Mouse (Mus musculus): ENCODE data around the gene Ranbp2. TPM values are rescaled to one million over a fixed set of nuclear protein-coding genes. Genes with fewer than 3 reads are reported as not detected.

Ranbp2 gene
- polyA plus RNA-seq, 1 experiment from 2014 or later: 24.5 TPM

DNA sequence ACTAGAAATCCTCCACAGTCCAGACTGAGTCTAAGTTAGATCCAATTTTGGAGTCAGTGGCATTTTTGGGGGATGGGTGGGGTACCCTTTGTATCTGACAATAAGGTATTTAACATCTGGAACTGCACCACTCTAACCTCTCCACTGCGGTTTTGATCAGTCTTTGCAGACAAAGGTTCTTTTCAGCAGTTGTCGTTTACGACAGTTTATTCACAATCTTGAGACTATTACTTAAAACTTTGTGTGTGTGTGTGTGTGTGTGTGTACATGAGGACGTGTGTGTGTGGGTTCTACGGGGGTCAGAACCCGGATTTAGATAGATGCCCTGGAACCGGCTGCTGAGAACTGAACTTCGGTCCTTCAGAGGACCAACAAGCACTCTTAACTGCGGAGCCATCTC lies 870 bp upstream of the Ranbp2 start:
- ATAC-seq (replicated peaks; ENCODE audit: low FRiP score): peak; percentile 1; the same call in 1 of the 2 replicates
- Histone ChIP-seq H3K9ac (peak overlapping the region; percentile 66), H3K4me3 (replicated peaks) (peak overlapping the region; percentile 98), H3K27ac (peak overlapping the region; percentile 98), H3K27me3 (no peaks in the 10 kb centered on the region), H3K4me1 (peaks cover 10% of the 10 kb centered on the region), H3K9me3 (replicated peaks) (no peaks in the 10 kb centered on the region), H3K4me2 (peak overlapping the region; percentile 69), H3K36me3 (no peaks in the 10 kb centered on the region)
- 18% methylated on average over 9 of the region's 9 CpGs for WGBS

DNA sequence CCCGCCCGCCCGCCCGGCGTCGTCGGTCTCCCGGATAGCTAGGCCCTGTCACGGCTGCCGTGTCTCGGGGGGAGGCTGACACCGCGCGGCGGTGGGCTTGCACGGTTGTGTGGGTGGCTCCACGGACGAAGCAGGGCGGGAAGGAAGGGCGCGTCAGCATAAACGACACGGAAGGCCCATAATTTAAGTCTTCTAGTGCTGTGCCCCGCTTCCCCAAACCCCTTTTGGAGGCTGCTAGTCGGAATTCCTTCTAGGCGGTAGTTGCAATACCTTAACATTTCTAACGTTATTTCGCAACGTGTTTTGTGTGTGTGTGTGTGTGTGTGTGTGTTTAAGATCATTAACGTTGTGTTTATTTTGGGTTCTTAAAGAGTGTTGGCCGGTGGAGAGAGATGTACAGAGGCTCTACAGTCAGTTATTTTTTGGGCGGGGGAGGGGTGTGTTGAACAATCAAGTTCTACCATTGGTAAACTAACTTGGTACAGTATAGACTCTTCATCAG lies 611 bp downstream of the Ranbp2 start:
- Histone ChIP-seq H3K4me1 (peaks cover 10% of the 10 kb centered on the region), H3K27me3 (no peaks in the 10 kb centered on the region), H3K27ac (peak overlapping the region; percentile 98), H3K36me3 (peaks cover 3% of the 10 kb centered on the region; the same call in 1 of the 2 replicates), H3K4me3 (replicated peaks) (peak overlapping the region; percentile 98), H3K9me3 (replicated peaks) (no peaks in the 10 kb centered on the region), H3K4me2 (peak overlapping the region; percentile 61), H3K9ac (peak overlapping the region; percentile 93)
- under 1% methylated on average over 31 of the region's 32 CpGs for WGBS
- ATAC-seq (replicated peaks; ENCODE audit: low FRiP score): no peak

DNA sequence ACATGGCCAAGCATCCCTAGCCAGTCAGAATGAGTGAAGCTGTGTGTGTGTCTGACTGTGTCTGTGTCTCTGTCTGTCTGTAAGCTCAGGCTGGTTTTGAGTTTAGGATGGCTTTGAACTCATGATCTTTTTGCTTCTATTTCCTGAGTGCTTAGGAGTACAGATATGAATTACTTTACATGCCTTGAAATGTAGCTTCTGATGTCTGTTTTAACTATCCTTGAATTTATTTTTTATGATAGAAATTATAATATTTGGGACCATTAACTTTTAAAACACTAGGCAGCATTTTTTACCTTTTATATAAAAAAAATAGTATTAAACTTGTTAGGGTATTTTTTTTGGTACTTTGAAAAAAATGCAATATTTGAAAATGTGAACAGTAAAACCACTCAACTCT lies 4.9 kb downstream of the Ranbp2 start:
- Histone ChIP-seq H3K4me1 (0 out of 2 replicates have a peak, but pooled peaks cover 4% of the 10 kb centered on the region), H3K27ac (no peak overlapping the region), H3K27me3 (no peaks in the 10 kb centered on the region), H3K4me3 (replicated peaks) (no peak overlapping the region), H3K9me3 (replicated peaks) (no peaks in the 10 kb centered on the region), H3K4me2 (no peak overlapping the region), H3K9ac (no peak overlapping the region), H3K36me3 (peaks cover 38% of the 10 kb centered on the region)
- no peak for ATAC-seq (replicated peaks; ENCODE audit: low FRiP score)

DNA sequence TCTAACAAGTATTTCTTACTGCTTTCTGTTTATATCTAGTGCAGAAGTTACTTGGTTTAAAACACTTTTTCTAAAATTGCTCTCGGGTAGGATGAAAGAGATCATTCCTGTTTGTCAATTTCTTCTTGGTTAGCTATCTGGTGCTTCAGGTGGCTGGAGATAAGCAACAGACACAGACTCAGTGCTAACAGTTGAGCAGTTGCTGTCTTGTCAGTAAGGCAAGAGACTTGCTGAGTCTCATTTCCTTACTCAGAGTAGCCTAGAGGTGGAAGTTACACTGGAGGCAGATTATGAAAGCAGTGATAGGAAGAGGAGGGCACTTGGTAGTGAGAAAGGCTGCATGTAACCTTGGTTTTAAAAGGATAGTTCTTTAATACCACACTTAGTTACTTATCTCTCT lies 5.5 kb downstream of the Ranbp2 start:
- Histone ChIP-seq H3K4me2 (no peak overlapping the region), H3K9ac (no peak overlapping the region), H3K36me3 (peaks cover 40% of the 10 kb centered on the region), H3K27ac (no peak overlapping the region), H3K4me1 (0 out of 2 replicates have a peak, but pooled peaks cover 4% of the 10 kb centered on the region), H3K27me3 (no peaks in the 10 kb centered on the region), H3K9me3 (replicated peaks) (no peaks in the 10 kb centered on the region), H3K4me3 (replicated peaks) (no peak overlapping the region)
- WGBS: 96% methylated on average over 1 of the region's 1 CpGs
- ATAC-seq (replicated peaks; ENCODE audit: low FRiP score): no peak

GRCm38 (mm10) chr10:58459896-58460295 lies 13.2 kb downstream of the Ranbp2 start:
- no peaks in the 10 kb centered on the region for H3K4me1 ChIP-seq
- no peak overlapping the region for H3K4me2 ChIP-seq
- no peak overlapping the region for H3K9ac ChIP-seq
- no peaks in the 10 kb centered on the region for H3K27me3 ChIP-seq
- no peak for ATAC-seq (replicated peaks; ENCODE audit: low FRiP score)
- peaks cover 85% of the 10 kb centered on the region for H3K36me3 ChIP-seq
- H3K4me3 ChIP-seq (replicated peaks): no peak overlapping the region
- H3K9me3 ChIP-seq (replicated peaks): no peaks in the 10 kb centered on the region
- no peak overlapping the region for H3K27ac ChIP-seq
- 100% methylated on average over 1 of the region's 1 CpGs for WGBS

GRCm38 (mm10) chr10:58477086-58477755 lies 30.5 kb downstream of the Ranbp2 start:
- Histone ChIP-seq H3K9me3 (replicated peaks) (no peaks in the 10 kb centered on the region), H3K4me3 (replicated peaks) (no peak overlapping the region), H3K27me3 (no peaks in the 10 kb centered on the region), H3K27ac (no peak overlapping the region), H3K4me2 (no peak overlapping the region), H3K36me3 (peaks cover 70% of the 10 kb centered on the region), H3K9ac (no peak overlapping the region), H3K4me1 (no peaks in the 10 kb centered on the region)
- ATAC-seq (replicated peaks; ENCODE audit: low FRiP score): no peak
- WGBS: 95% methylated on average over 5 of the region's 5 CpGs

DNA sequence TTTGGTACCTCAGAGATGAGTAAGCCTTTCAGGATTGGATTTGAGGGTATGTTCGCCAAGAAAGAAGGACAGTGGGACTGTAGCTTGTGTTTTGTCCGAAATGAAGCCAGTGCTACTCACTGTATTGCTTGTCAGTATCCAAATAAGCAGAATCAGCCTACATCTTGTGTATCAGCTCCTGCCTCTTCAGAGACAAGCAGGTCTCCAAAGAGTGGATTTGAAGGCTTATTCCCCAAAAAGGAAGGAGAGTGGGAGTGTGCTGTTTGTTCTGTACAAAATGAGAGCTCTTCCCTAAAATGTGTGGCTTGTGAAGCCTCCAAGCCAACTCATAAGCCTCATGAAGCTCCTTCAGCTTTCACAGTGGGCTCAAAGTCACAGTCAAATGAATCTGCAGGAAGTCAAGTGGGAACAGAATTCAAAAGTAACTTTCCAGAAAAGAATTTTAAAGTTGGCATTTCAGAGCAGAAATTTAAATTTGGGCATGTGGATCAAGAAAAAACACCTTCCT lies 31.4 kb downstream of the Ranbp2 start:
- H3K4me1 ChIP-seq: no peaks in the 10 kb centered on the region
- H3K4me2 ChIP-seq: no peak overlapping the region
- WGBS: 93% methylated on average over 2 of the region's 2 CpGs
- H3K36me3 ChIP-seq: peaks cover 72% of the 10 kb centered on the region
- no peak overlapping the region for H3K4me3 ChIP-seq (replicated peaks)
- ATAC-seq (replicated peaks; ENCODE audit: low FRiP score): no peak
- no peaks in the 10 kb centered on the region for H3K27me3 ChIP-seq
- H3K9ac ChIP-seq: no peak overlapping the region
- no peaks in the 10 kb centered on the region for H3K9me3 ChIP-seq (replicated peaks)
- no peak overlapping the region for H3K27ac ChIP-seq

DNA sequence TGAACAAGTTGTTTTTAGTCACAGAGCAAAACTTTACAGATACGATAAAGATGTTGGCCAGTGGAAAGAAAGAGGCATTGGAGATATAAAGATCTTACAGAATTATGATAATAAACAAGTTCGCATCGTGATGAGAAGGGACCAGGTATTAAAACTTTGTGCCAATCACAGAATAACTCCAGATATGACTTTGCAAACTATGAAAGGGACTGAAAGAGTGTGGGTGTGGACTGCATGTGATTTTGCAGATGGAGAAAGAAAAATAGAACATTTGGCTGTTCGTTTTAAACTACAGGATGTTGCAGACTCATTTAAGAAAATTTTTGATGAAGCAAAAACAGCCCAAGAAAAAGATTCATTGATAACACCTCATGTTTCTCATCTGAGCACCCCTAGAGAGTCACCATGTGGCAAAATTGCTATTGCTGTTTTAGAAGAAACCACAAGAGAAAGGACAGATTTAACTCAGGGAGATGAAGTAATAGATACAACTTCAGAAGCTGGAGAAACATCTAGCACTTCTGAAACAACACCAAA lies 33.3 kb downstream of the Ranbp2 start:
- no peak overlapping the region for H3K4me3 ChIP-seq (replicated peaks)
- H3K36me3 ChIP-seq: peaks cover 81% of the 10 kb centered on the region
- no peaks in the 10 kb centered on the region for H3K27me3 ChIP-seq
- H3K27ac ChIP-seq: no peak overlapping the region
- no peak overlapping the region for H3K4me2 ChIP-seq
- 94% methylated on average over 4 of the region's 4 CpGs for WGBS
- H3K9ac ChIP-seq: no peak overlapping the region
- H3K4me1 ChIP-seq: no peaks in the 10 kb centered on the region
- no peak for ATAC-seq (replicated peaks; ENCODE audit: low FRiP score)
- H3K9me3 ChIP-seq (replicated peaks): no peaks in the 10 kb centered on the region

DNA sequence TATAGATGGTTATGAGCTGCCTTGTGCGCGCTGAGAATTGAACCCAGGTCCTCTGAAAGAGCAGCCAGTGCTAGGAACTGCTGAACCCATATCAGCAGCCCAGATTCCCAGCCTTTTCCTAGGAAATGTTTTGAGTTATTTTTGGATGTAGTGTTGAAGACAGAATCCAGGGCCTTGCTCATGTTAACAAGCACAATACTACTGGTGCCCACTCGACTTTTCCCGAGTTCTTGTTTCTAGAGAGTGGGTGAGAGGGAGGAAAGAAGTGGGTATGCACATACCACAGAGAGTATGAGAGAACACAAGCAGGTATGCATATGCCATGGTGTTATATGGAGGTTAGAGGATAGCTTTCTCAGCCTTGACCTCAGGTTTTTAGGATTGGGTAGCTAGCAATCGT lies 44.3 kb downstream of the Ranbp2 start:
- Histone ChIP-seq H3K4me1 (no peaks in the 10 kb centered on the region), H3K27ac (no peak overlapping the region), H3K27me3 (no peaks in the 10 kb centered on the region), H3K36me3 (peaks cover 75% of the 10 kb centered on the region), H3K9me3 (replicated peaks) (no peaks in the 10 kb centered on the region), H3K4me3 (replicated peaks) (no peak overlapping the region), H3K4me2 (no peak overlapping the region), H3K9ac (no peak overlapping the region)
- ATAC-seq (replicated peaks; ENCODE audit: low FRiP score): no peak
- 91% methylated on average over 5 of the region's 5 CpGs for WGBS

DNA sequence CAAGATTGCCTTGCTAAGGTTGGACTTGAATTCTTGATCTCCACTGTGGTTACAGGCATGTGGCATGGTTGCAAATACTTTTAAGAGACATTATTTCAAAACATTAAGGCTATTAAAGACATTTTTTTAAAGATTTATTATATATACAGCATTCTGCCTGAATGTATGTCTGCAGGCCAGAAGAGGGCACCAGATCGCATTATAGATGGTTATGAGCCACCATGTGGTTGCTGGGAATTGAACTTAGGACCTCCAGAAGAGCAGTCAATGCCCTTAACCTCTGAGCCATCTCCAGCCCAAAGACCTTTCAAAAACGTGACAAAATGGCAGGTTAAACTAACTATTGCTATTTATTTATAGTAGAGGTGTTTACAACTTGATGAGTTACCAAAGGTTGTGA lies 48.9 kb downstream of the Ranbp2 start:
- Histone ChIP-seq H3K27me3 (no peaks in the 10 kb centered on the region), H3K27ac (no peak overlapping the region), H3K36me3 (peaks cover 44% of the 10 kb centered on the region), H3K4me2 (no peak overlapping the region), H3K4me3 (replicated peaks) (no peak overlapping the region), H3K4me1 (peaks cover 13% of the 10 kb centered on the region), H3K9me3 (replicated peaks) (no peaks in the 10 kb centered on the region), H3K9ac (no peak overlapping the region)
- no peak for ATAC-seq (replicated peaks; ENCODE audit: low FRiP score)
- 89% methylated on average over 2 of the region's 2 CpGs for WGBS

GRCm38 (mm10) chr10:58496732-58497131 lies 50.0 kb downstream of the Ranbp2 start:
- no peak for ATAC-seq (replicated peaks; ENCODE audit: low FRiP score)
- Histone ChIP-seq H3K4me2 (peak overlapping the region; percentile 67), H3K4me3 (replicated peaks) (peak overlapping the region; percentile 74)

DNA sequence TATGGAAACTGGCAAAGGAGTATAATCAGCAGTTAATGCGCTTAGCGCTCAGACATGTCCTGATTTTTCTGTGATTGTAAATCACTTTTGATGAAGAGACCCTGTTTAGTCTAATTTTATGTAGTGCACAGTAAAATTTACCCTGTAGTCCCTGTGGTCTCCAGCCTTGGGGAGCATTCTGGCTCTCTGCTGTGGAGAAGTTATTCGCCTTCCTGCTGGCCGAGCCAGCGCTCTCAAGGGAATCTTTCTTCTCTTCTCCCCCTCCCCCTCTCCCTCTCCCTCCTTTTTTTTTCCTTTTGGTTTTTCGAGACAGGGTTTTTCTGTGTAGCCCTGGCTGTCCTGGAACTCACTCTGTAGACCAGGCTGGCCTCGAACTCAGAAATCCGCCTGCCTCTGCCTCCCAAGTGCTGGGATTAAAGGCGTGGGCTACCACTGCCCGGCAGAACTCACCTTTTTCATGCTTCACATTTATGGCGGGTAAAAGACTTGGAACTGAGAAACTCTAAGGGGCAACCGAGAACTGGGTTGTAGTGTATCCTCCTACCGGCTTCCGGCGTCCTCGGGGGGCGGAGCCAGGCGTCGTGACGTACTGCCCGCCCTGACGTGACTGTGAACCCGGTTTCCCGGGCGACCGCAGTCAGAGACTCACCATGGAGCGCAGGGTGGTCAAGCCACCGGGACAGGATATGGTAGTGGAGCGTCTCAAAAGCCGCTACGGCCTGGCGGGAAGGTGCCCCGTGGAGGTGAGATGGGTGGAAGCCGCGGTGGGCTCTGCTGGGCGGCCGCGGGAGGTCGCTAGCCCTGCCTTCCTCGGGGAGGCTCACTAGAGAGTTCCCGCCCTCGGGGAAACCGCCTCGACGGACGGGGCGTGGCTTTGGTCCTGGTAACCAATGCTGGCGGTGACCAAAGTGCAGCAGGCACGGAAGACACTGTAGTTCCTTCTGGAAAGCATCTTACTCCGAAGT lies 50.9 kb downstream of the Ranbp2 start, which contains the start of gene Ccdc138:
Ccdc138 (plus strand) TSS at position 629 of the 965 bp plus-strand sequence.
- H3K9ac ChIP-seq: peak within 1 kb of the TSS; percentile 63
- ATAC-seq (replicated peaks; ENCODE audit: low FRiP score): peak; percentile 100
- H3K27me3 ChIP-seq: no peaks in the 10 kb centered on the region
- 1% methylated on average over 50 of the region's 50 CpGs for WGBS
- peak within 1 kb of the TSS; percentile 67 for H3K4me2 ChIP-seq
- H3K27ac ChIP-seq: peak within 1 kb of the TSS; percentile 95
- peaks cover 25% of the 10 kb centered on the region for H3K36me3 ChIP-seq
- no peaks in the 10 kb centered on the region for H3K9me3 ChIP-seq (replicated peaks)
- H3K4me1 ChIP-seq: peaks cover 13% of the 10 kb centered on the region
- peak within 1 kb of the TSS; percentile 74 for H3K4me3 ChIP-seq (replicated peaks)

More at GRCm38 (mm10) chr10:58496732-58497131, 50.0 kb downstream of the Ranbp2 start:
- Histone ChIP-seq H3K27ac (no peak overlapping the region; the same call in 1 of the 2 replicates), H3K27me3 (no peaks in the 10 kb centered on the region), H3K9ac (no peak overlapping the region), H3K9me3 (replicated peaks) (no peaks in the 10 kb centered on the region), H3K36me3 (peaks cover 33% of the 10 kb centered on the region), H3K4me1 (peaks cover 13% of the 10 kb centered on the region)

Measured in kidney, embryonic 15.5 days (tissue).